Mouse (Mus musculus) testis, adult 2 months (tissue): ENCODE results near the gene Fbxo47.

Experiments used
- CTCF ChIP-seq: fragments of 200-500 bp; IDR thresholded peaks from 2 replicates; pipeline ENCODE4 v1.5.1; 2012; ENCODE audit warnings: low read depth, mild to moderate bottlenecking, inconsistent platforms, low read length, moderate library complexity; ENCODE audit not compliant: control insufficient read depth, insufficient read depth, insufficient replicate concordance
- POLR2A ChIP-seq: fragments of 200-500 bp; IDR thresholded peaks from 2 replicates; pipeline ENCODE4 v1.6.1; 2012; ENCODE audit warnings: low read depth, mild to moderate bottlenecking, inconsistent platforms, low read length, moderate library complexity; ENCODE audit not compliant: control insufficient read depth

DNA sequence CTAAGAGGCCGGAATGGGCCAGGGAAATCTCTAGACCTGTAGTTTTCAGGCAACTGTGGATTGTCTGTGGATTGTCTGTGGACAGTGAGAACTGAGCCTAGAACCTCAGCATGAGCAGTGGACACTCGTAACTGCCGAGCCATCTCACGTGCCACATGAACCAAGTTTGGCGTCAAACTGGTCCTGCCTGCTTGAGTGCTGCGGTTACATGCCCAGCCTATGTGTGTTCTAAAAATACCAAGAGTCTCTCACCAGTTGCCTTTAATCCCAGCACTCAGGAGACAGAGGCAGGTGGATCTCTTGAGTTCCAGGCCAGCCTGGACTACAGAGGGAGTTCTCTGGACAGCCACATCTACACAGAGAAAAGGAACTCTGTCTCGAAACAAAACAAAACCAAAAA, 54.6 kb downstream of the Fbxo47 start:
- no peak for TF ChIP-seq POLR2A
- TF ChIP-seq CTCF, result no peak
